Mouse (Mus musculus) frontal cortex, postnatal 36 days (tissue): ENCODE results near the gene Grid1.
A peak's percentile ranks its signal among the peaks of the same experiment; 100 is the strongest.

ENCODE experiments used
- DNase-seq, 2 experiments: peaks; one replicate each; pipeline ENCODE4 v3.0.0; 2022; ENCODE audit warnings: low spot score in 2 of 2

Grid1 gene

DNA sequence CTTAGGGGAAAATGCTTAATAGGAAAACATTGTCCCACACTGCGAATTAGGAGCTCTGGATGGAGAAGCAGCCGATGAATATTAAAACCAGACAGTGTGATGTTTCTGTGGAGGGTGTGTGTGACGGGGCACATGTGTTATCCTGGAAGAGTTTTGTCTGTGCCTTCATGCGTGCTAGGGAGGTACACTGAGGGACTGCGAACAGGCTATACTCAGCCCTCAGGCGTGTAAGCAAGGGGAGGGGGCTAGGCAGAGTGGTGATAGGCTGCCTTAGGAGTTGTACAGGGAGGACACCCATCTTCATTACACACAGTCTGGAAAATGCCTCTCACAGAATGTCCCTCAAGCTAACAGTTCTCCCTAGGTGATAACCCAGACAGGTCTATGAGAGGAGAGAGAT, 379.0 kb downstream of the Grid1 start:
- DNase-seq: no peak

DNA sequence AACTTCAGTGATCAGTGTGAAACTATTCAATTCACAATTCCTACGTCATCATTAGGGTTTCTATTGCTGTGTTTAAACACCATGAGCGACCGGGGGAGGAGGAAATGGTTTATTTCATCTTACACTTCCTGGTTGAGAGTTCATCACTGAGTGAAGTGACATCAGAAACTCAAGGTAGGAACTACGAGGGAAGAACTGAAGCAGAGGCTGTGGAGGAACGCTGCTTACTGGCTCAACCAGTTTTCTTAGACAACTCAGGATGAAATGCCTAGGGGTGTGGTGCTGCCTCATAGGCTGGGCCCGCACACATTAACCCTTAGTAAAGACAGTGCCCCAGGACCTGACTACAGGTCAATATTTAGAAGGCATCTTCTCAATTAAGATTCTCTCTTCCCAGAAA, 389.5 kb downstream of the Grid1 start:
- DNase-seq: no peak

DNA sequence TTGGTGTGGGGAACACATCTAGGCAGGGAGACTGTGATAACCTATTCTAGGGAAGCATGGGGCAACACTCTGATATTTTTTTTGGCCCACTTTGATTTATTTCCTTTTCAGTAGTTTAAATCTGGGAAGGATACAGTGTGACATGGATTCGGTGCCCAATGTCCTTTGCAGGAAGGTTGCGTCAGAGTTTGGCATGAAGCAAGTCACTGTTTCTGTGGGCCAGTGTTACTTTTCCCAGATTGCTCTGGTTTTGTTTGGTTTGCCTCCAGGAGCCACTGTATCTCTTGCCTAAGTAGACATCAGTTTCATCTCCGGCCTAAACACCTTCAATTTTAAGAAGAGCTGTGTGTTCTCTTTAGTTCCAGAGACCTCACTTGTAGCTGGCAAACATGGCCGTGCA, 399.1 kb downstream of the Grid1 start:
- no peak for DNase-seq

DNA sequence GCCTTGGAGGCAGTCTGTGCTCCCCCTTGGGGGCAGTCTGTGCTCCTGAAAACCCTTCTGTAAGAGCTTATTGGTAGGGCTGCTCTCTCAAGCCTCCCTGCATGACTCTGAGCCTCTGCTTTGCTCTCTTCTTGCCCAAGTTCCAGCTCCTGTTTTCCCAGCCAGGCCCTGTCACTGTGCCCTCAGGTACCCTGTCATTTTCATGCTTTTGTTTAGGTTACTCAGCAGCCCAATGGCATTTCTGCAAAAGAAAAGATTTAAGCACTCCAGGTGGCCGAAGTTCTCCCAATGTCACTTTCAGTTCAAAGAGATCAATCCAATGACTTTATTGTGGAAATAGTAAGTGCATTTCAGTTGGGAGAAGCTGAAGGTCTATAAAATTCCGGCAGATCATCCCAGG, 402.3 kb downstream of the Grid1 start:
- no peak for DNase-seq

DNA sequence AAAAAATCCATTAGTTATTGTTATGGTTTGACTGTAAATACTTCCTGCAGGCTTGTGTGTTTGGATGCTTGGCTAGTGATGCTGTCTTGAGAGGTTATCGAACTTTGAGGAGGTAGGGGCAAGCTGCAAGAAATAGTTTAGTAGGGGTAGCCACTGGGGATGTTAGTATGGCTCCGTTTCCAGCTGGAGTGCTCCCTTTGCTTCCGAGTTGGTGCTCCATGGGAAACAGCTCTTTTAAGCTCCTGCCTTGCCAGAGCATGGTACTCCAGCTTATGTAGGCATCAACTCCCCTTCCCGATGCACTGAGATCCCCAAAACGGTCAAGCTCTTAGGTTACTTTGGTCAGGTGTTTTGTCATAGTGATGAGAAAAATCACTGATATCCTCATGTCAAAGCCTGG, 407.7 kb downstream of the Grid1 start:
- no peak for DNase-seq

DNA sequence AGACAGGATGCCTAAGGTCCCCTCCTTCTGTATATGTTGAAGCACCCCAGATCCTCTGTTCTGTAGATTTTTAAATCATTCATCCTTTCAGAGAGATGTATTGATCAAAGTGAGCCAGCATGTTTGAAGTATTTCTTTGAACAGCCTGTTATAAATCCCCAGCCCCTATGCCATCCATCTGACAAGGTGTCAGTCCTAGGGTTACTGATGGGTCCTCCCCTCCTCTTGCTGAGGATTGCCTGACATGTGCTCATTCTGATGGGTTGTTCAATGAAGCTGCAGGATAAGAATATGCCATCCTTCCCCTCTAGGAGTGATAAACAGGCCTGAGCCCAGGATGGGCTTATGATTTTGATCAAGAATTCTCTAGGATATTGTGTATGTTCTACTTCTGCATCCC, 411.5 kb downstream of the Grid1 start:
- DNase-seq: no peak

DNA sequence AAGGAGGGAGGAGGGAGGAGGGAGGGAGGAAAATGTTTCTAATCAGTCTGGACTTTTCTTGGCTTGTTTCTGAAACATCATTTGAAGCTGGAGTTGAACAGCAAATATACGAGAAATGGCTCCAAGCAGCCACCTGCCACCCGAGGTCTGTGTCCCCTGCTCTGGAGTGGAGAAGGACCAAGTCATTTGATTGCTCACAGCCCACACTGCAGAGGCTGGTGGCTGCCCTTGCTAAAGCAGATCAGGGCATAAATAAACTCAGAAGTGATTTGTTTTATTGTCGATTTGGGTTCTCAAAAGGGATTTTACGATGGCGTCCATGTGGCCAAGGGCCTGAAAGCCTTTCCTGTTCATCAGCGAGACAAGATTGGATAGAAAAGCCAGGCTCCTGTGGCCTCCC, 423.0 kb downstream of the Grid1 start:
- no peak for DNase-seq

DNA sequence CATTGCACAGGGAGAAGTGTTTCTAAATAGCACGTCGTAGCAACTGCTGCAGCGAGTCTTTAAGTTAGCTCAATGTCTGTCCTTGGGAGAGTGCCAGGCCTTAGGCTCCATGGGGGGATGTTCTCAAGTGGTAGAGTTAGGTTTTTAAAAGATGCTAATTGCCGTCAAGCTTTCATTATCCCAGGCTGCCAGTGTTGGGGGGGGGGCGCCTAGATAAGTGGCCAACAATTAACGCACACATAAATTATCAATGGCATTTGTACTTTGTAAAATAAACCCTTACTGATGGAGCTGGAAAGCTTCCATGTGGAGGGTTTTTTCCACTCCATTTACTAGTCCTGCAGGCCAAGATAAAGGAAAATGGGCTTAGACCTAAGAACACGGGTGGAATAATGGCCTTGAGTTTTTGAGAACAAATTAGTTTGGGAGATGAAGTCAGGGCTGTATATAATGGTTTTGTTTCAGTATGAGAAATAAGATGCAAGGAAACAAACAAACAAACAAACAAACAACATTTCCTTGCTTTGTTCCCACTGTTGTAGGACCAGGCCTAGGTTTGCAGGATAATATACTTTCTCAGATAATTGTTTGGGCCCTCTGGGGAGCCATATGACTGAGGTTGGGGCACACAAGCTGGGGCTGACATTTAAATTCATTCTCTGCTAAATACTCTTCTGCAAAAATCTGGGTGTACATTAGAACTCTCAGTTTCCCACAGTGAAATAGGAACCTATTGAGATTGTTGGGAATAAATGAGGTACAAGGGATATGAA, 425.1 kb downstream of the Grid1 start:
- no peak for DNase-seq

DNA sequence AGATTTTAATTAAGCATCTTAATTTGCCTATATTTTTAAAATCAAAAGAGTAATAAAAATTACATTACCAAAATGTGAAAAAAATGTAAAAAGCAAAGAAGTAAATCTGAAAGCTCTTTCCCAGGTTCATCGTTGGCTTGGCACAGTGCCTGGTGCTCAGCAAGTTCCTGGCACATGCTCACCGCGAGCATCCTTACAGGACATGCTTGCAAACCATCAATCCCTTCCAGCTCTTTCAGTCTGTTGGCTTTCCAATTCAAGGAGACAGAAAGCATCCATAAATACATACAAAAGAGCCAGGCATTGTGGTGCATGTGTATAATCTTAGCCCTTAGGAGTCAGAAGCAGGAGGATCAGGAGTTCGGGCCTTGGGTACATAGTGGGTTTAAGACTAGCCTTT, 430.5 kb downstream of the Grid1 start:
- no peak for DNase-seq

DNA sequence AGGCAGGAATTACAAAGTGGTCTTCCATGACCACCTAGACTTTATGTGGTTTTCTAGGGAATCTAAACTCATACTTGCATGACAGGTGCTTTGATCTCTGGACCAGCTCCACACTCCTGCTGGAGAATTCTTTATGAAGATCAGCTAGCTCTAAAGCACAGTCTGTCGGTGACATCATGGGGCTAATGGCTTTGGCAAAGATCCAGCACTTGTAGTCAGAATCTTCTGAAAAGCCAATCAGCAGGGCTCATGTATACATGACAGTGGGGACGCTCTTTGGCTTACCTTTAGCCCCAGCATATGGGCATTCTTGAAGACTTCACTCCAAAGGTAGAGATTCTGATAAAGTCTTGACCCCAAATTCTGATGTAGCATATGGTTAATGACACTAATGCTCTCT, 434.6 kb downstream of the Grid1 start:
- DNase-seq: no peak

DNA sequence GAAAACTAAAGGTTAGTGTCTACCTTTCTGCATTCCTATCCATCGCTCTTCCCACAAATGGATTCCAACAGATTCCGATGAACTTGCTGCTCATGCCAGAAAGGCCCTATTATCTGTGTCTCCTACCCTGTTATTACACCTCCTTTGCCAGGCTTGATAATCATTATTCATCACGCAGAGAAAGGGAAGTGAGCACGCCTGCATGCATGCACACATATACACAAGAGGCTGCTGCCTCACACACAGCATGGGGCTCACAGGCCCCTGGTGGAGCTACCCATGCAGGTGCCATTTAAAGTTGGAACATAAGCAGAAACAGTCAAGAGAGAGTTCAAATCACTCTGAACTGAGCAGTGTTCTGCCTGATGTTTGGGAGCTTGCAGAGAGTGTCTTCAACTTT, 450.4 kb downstream of the Grid1 start:
- no peak for DNase-seq

DNA sequence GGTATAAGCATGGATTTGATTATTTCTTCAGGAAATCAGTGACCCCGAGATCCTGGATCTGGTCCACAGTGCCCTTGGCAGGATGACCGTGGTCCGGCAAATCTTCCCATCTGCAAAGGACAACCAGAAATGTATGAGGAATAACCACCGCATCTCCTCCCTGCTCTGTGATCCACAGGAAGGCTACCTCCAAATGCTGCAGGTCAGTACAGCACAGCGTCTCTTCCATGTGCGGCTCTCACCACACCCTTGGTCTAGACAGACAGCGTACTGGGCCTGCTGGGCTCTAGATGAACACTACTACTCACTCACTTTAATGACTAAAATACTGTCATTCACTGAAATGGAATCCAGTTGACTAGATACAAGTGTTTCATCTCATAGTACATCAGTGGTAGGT, 489.3 kb downstream of the Grid1 start:
- no peak for DNase-seq

DNA sequence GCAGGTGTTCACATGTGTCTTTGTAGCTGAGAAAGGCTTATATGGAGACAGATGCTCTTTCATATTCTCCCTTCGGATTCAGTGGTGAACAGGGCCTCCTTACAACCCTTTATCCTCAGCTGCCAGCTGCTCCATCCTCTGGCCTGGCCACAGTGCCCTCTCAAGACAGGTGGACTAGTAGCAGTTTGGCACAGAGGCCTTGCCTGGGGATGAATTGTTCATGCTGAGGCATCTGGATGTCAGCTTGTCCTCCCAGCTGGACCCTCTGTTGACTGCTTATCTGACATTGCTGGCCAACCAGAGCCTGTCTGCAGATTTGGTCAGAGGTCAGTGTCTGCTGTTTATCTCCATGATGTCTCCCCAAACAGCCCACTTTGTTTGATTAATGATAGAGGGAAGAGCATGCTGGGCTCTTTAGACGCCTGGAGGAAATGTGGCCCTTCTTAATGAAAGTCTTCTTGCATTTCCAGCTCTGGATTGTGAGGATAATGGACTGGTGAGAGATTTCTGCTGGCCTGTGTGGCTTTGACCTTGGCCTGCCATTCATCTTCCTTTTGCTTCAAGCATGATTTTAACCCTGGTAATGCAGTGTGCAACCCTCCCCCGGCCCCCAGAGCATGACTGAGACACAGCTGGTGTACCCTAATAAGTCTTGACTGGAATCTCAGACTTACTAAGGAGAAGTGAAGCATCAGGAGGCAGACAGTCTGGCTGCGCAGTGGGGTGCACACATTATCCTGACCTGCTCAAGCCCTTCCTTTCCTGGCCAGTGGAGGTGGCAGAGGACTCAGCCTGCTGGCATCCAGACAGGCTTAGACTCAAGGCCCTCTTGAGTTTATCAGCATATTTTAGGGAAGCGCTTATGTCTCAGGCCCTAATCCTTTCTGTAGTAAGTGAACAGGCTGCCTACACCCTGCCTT, 493.7 kb downstream of the Grid1 start:
- no peak for DNase-seq

DNA sequence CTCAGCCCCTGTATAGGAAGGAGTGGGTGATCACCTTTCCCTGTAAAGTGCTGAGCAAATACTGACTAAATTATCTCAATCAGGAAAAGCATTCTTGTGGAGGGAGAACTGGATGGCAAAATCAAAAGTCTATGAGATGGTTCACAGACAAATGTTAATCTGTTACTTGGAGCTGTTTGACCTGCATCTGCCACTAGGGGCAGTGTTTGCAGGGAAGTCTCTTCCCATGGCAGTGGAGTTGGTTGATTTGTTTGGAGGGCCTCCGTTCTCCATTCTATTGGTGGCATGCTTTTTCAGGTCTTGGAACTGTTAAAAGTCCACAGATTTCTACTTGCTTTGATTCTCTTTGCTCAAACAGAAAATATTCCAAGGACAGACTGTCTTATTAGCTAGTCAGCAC, 506.4 kb downstream of the Grid1 start:
- DNase-seq: peak in 1 of 2 experiments; percentile 13

DNA sequence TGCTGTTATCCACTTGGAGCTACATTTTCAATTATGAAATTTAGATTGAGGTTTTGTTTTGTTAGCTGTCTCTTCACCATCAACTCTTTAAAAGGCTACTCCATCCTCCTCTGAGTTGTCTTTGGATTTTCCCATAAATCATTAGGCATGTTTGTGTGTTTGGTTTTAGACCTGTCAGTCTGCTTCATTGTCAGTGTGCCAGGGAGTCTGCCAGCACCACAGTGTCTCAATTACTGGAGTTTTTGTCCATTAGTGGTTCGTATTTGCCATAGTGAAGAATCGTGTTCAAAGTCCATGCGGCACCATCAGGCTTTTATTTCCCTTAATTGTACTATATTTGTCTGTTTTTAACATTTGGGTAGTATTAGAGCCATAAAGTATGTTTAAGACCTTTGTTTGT, 516.7 kb downstream of the Grid1 start:
- DNase-seq: no peak

DNA sequence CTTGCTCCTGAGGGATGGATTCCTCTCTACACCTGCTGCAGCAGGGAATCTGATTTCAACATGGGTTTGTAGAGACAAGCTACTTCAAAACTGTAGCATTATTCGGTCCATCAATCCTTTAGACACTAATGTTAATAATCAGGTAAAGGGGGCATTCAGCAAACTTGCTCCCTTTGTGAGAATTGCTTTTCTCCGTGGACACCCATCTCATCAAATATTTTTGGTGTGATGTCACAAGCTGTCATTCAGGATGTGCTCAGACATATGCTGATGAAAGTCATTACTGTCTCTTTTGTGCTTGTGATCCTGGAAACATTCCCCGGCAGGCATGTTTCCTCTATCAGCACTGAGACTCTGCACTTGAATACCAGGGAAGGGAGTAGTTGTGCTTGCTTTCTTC, 536.1 kb downstream of the Grid1 start:
- no peak for DNase-seq

DNA sequence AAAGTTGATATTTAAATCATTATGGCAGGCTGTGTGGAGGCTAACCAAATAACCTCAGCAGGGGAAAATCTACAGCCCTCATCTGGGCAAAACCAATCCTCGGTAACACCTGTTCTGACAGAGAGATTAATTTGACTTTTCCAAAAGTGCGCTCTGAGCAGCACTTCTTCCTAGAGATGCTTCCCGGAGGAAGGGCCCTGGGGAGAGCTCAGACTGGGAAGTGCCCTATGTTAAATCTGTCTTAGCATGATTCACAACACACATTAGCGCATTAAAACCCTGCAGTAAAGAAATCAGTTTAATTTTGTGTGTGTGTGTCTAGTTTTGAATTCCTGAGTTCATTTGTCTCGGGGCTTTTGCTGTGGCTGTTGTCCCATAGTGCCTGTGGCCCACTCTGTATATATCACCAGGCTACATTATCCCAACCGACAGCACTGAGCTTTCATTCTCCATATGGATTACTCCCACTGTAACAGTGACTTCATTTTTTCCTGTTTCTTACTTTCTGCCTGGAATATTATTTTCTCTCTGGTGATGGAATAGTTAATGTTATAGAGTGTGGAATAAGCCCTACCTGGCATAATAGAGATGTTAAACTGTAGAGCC, 536.7 kb downstream of the Grid1 start:
- DNase-seq: no peak

DNA sequence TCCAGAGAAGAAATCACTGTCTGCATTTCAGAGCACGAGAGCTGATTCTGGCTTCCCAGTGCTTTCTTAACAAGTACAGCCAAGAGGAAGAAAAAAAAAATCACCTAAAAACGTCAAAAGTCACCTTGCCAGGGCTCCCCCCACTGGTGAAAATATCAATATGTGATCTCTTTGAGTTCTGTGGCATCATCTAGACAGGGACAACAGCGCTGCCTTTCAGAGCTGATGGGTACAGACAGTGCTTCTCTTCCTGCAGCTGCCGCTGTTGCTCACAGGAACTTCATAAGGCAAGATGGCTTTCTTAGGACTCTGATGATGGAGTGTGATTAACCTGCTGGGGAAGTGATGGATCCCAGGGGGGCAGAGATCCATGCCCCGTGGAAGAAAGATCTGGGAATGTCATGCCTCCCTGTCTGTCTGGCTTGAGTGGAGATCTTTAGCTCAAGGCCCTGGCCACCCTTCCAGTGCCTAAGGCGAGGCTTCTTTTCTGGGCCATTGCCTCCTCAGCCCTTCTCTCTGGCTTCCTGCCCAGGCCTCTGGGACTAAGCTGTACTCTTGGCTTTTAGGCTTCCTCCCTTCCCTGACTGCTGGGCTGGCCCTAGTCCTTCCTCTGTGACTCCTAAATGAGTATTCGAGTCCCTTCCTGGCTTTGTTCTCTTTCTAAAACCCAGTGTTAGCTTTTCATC, 538.4 kb downstream of the Grid1 start:
- peak; percentile 11 to 42 for DNase-seq

DNA sequence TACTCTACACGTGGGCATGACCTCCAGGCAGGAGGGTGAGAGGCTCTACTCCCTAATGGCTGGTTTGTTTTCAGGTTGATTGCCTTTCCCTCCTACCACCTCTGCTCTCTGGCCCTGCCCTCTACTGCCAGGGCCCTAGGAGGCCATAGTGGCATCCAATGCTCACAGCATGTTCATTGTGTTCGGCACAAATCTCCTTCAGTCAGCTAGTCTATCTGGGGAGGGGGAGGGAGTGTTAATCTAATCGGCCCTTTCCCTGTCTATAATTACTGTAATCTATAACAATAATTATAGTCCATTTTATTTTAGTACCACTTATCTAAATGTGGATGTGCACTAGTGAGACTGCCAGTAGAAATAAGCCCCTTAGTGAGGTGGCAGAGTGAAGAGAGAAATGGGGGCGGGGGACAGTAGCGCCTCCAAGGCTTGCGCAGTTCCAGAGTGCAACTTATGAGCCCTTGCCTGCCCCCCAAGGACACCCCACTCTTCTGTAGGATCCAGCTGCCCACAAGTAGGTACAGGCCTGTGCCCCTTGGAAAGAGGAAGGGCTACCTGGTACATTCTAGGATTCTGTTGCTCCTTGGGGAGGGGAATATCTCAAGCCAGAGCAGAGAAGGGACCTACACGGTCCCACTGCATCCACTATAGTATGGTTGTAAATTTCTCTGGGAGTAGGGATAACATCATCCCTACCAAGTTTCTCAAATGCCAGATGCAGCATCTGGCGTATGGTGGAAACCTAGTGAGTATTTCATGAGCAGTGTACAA, 545.5 kb downstream of the Grid1 start:
- no peak for DNase-seq

DNA sequence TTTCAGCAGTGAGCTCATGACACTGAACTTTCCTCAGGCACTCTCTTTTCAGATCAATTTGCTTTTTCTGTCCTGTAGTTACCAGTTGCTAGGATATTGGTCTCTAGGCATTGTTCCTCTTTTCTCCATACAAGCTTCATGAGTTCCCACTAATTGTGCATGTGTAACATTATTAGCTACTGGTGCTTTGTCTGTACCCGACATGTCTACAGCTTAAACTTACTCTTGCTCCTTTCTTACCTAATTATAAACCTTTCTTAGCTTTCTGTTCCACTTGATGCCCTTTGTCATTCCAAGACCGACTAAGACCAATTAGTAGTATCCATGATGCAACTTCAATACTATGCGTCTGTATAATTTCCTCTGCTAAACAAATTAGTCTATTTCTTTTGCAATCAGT, 554.5 kb downstream of the Grid1 start:
- DNase-seq: no peak

DNA sequence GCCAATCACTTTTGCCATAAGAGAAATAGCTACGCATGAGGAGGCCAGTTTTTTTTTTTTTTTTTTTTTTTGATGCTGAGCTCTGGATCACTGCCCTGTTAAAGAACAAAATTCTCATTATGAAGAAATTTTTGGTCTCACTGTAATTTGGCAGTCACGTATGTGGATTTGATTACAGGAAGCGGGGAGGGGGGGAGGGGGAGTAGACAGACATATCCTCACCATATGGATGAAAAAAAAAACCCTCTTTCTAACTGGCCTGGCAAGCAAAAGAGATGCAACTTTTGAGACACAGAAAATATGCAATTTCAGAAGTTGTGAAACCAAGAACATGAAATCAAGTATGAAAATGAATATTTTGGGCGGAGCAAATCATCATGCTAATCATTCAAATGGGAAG, 573.7 kb downstream of the Grid1 start:
- no peak for DNase-seq
